Mouse (Mus musculus) CD4-positive helper T cell, adult 2 months (primary cell): ENCODE results near the gene Atp5e.
A peak's percentile ranks its signal among the peaks of the same experiment; 100 is the strongest.

Experiments used
- DNase-seq: peaks from one replicate; pipeline ENCODE4 v3.0.0-alpha.2; 2012; ENCODE audit warnings: low read depth, missing footprints, low spot score

Gene Atp5e

GRCm38 (mm10) chr2:174415731-174416310 lies 48.1 kb downstream of the Atp5e start, which contains the start of gene Nelfcd:
Gene Nelfcd (plus strand): TSS chr2:174415804.
- peak; percentile 95 for DNase-seq

- DNase-seq, result no peak
Measured at GRCm38 (mm10) chr2:174415001-174415730, 48.7 kb downstream of the Atp5e start.

- no peak for DNase-seq
Measured at GRCm38 (mm10) chr2:174413127-174413526, 50.8 kb downstream of the Atp5e start.
